Mouse (Mus musculus): ENCODE data around the gene Gm29666.

DNA sequence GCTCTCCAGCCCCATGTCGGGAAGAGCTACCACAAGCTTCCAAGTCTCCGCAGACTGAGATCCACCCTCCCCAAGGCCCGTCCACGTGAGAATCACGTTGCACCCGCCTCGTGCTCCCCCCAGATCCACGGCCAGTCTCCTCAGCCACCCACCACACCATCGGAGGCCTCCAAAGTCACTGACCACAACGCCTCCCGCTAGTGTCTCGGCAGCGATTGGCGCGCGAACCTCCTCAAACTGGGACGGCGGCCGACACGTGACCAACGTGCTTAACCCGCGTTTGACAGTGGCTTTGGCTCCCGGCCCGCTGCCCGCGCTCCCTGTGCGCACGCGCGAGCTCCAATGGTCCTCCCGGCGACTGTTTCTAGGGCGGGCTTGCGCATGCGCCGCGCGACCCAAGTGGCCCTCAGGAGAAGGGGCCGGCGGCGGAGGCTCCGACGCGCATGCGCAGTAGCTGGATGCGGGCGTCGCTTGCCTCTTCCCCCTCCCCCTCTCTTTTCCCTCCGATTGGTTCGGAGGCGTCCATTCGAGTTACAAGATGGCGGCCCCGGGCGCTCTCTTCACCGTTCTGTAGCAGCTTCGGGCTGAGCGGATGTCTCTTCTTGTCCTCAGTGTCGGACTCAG lies 3.2 kb upstream of the Gm29666 start, which contains the start of gene Nup50:
- TF ChIP-seq CTCF (IDR thresholded peaks at IDR 0.05; ENCODE audit: borderline replicate concordance, control insufficient read depth, extremely low read depth, insufficient read depth, low read length, poor library complexity) (peak; percentile 24; the same call in 1 of the 2 replicates), POLR2A (IDR thresholded peaks at IDR 0.05; ENCODE audit: control insufficient read depth, extremely low read depth, insufficient read depth, low read length, poor library complexity) (peak; percentile 74; the same call in 1 of the 2 replicates)

Measured in thymus, adult 2 months (tissue).